Mouse (Mus musculus) bone marrow, adult 2 months (tissue): ENCODE measurements around the gene Rgl3.

ENCODE experiments used
- CTCF ChIP-seq: fragments of 200-500 bp; IDR thresholded peaks from 2 replicates; pipeline ENCODE4 v1.5.1; 2011; ENCODE audit warnings: low read length, control low read depth; ENCODE audit not compliant: control insufficient read depth, insufficient read depth
- POLR2A ChIP-seq: fragments of 200-500 bp; IDR thresholded peaks from 2 replicates; pipeline ENCODE4 v1.6.1; 2011; ENCODE audit warnings: low read depth, mild to moderate bottlenecking, control low read depth, low read length, borderline replicate concordance; ENCODE audit not compliant: control insufficient read depth

DNA sequence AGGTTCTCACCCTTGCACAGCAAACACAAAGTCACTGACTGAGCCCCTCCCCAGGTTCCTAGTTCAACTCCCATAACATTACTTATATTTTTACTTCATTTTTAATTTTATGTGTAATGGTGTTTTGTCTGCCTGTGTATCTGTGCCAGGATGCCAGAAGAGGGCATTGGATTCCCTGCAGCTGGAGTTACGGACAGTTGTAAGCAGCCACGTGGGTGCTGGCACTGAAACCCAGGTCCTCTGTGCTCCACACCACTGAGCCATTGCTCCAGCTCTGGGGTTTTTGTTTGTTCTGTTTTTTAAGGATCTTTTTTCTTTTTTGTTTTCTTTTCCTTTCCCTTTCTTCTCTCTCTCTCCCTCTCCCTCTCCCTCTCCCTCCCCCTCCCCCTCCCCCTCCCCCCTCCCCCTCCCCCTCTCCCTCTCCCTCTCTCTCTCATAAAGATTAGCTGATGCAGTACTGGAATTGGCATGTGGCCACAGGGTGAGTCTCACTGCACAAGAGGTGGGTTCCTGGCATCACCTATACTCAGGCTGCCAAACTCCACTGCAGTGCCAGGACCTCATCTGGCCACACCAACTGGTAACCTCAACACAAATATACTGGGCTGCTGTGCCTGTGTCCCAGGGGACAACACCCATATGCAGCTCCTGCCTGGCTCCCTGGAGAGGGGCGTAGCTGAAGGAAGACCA is 7.1 kb upstream of the Rgl3 start:
- no peak for TF ChIP-seq CTCF
- no peak for TF ChIP-seq POLR2A
